Mouse (Mus musculus): ENCODE results near the gene Galnt17. TPM values are rescaled to one million over a fixed set of nuclear protein-coding genes. Genes with fewer than 3 reads are reported as not detected.
A peak's percentile ranks its signal among the peaks of the same experiment; 100 is the strongest.

The Galnt17 gene
- polyA plus RNA-seq, 1 experiment from 2014 or later = 10.9 TPM

DNA sequence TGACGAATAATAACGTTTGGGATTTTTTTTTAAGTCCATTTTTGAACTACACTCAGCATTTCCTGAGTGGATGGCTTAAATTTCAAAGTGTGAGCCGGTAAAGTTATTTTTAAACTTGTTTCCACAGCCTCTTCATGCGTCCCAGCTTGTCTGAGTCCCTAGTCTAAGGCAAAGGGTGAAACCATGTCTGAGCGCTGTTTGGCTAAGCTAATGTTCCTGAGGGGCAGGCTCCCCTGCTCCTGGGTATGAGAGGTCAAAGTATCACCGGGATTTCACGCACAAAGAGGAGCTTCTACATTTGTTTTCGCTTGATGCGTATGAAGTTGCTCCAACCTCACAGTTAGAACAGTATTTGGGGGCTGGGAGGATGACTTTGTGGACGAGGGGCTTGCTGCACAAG is 78.6 kb downstream of the Galnt17 start:
- Histone ChIP-seq H3K9ac (replicated peaks; ENCODE audit: low read depth, low read length) (no peak overlapping the region), H3K4me1 (replicated peaks; ENCODE audit: control insufficient read depth, insufficient read depth, low read length) (peaks cover 5% of the 10 kb centered on the region; the same call in 1 of the 2 replicates), H3K4me3 (replicated peaks; ENCODE audit: low read length) (no peak overlapping the region), H3K27me3 (replicated peaks; ENCODE audit: control insufficient read depth, insufficient read depth, low read length) (no peaks in the 10 kb centered on the region), H3K36me3 (ENCODE audit: control insufficient read depth, insufficient read depth) (no peaks in the 10 kb centered on the region), H3K27ac (ENCODE audit: low read length) (no peak overlapping the region), H3K9me3 (ENCODE audit: control insufficient read depth, low read length) (no peaks in the 10 kb centered on the region), H3K4me2 (ENCODE audit: low read length) (no peak overlapping the region)
- 85% methylated on average over 10 of the region's 10 CpGs for WGBS
- no peak for ATAC-seq

DNA sequence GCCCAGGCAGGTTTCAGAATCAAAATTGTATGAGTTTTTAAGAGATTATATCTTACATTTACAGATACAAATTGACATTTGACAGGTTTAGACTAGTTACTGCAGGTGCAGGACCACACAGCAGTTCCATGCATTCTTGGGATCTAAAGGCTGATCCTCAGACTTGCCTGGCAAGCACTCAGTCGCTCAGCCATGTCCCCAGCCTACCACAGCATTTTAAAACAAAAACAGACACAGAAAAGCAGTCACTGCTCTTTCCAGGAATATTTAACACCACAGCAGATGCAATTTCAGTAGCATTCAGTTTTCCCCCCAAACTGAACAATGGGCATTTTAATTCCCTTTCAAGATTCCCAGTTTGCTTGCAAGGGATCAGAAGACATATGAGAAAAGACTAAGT is 84.9 kb downstream of the Galnt17 start:
- no peak overlapping the region for H3K4me3 ChIP-seq (replicated peaks; ENCODE audit: low read length)
- H3K9me3 ChIP-seq (ENCODE audit: control insufficient read depth, low read length) = no peaks in the 10 kb centered on the region
- peak; percentile 57; the same call in 1 of the 2 replicates for ATAC-seq
- H3K36me3 ChIP-seq (ENCODE audit: control insufficient read depth, insufficient read depth) = no peaks in the 10 kb centered on the region
- WGBS = 23% methylated on average over 1 of the region's 1 CpGs
- no peak overlapping the region for H3K9ac ChIP-seq (replicated peaks; ENCODE audit: low read depth, low read length)
- no peaks in the 10 kb centered on the region for H3K27me3 ChIP-seq (replicated peaks; ENCODE audit: control insufficient read depth, insufficient read depth, low read length)
- H3K4me1 ChIP-seq (replicated peaks; ENCODE audit: control insufficient read depth, insufficient read depth, low read length) = peaks cover 19% of the 10 kb centered on the region
- H3K4me2 ChIP-seq (ENCODE audit: low read length) = no peak overlapping the region
- H3K27ac ChIP-seq (ENCODE audit: low read length) = peak overlapping the region; percentile 63

DNA sequence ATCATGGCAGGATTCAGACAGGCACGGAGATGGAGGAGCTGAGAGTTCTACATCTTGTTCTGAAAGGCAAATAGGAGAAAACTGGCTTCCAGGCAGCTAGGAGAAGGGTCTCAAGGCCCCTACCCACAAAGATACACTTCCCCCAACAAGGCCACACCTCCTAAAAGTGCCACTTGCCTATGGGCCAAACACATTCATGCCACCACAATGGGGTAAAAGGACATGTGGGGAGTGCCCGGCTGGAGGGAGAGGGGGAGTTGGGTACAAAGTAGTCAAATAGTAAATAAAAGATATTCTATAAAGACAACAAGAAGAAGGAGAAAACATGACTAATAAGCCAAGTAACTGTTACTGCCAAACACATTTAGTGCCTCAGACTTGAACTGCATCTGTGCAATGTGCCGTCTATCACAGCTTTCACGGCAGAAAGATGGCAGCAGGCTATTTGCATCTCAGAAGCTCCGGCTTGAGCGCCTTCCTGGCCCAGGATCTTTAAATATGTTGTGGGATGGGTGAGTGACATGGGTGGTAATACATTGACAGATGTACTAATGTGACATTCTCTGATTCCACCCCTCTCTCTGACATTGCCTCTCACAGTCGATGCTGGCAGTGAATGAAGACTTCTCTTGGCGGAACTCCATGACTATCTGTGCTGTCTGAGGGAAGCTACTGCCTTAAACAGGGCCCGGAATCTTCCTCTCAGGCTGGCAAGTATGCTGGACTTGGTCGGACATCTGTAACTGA is 85.6 kb downstream of the Galnt17 start:
- no peak overlapping the region for H3K4me2 ChIP-seq (ENCODE audit: low read length)
- no peaks in the 10 kb centered on the region for H3K9me3 ChIP-seq (ENCODE audit: control insufficient read depth, low read length)
- peak overlapping the region; percentile 63 for H3K27ac ChIP-seq (ENCODE audit: low read length)
- H3K9ac ChIP-seq (replicated peaks; ENCODE audit: low read depth, low read length) = no peak overlapping the region
- peaks cover 19% of the 10 kb centered on the region for H3K4me1 ChIP-seq (replicated peaks; ENCODE audit: control insufficient read depth, insufficient read depth, low read length)
- H3K27me3 ChIP-seq (replicated peaks; ENCODE audit: control insufficient read depth, insufficient read depth, low read length) = no peaks in the 10 kb centered on the region
- peak; percentile 94 for ATAC-seq
- H3K36me3 ChIP-seq (ENCODE audit: control insufficient read depth, insufficient read depth) = no peaks in the 10 kb centered on the region
- 43% methylated on average over 10 of the region's 10 CpGs for WGBS
- H3K4me3 ChIP-seq (replicated peaks; ENCODE audit: low read length) = no peak overlapping the region

DNA sequence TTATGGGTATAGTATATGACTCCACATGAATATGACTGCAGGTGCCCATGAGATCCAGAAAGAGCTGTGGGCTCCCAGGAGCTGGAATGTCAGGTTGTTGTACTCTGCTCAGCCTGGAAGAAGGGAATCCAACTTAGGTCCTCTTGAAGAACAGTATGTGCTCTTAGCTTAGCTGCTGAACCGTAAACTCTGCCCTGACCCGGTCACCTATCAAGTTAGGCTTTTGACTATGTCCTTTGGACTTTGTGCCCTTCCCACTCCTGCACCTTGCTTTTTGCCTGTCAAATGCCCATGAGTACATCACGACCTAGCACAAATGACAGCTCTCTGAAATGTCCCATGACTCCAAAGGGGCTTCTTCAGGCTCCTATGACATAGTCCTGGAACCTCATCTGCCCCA is 90.1 kb downstream of the Galnt17 start:
- WGBS = 86% methylated on average over 3 of the region's 3 CpGs
- H3K9me3 ChIP-seq (ENCODE audit: control insufficient read depth, low read length) = no peaks in the 10 kb centered on the region
- H3K4me1 ChIP-seq (replicated peaks; ENCODE audit: control insufficient read depth, insufficient read depth, low read length) = peaks cover 10% of the 10 kb centered on the region
- H3K27ac ChIP-seq (ENCODE audit: low read length) = no peak overlapping the region
- H3K4me3 ChIP-seq (replicated peaks; ENCODE audit: low read length) = no peak overlapping the region
- H3K27me3 ChIP-seq (replicated peaks; ENCODE audit: control insufficient read depth, insufficient read depth, low read length) = no peaks in the 10 kb centered on the region
- no peak overlapping the region for H3K9ac ChIP-seq (replicated peaks; ENCODE audit: low read depth, low read length)
- ATAC-seq = no peak
- no peaks in the 10 kb centered on the region for H3K36me3 ChIP-seq (ENCODE audit: control insufficient read depth, insufficient read depth)
- H3K4me2 ChIP-seq (ENCODE audit: low read length) = no peak overlapping the region

DNA sequence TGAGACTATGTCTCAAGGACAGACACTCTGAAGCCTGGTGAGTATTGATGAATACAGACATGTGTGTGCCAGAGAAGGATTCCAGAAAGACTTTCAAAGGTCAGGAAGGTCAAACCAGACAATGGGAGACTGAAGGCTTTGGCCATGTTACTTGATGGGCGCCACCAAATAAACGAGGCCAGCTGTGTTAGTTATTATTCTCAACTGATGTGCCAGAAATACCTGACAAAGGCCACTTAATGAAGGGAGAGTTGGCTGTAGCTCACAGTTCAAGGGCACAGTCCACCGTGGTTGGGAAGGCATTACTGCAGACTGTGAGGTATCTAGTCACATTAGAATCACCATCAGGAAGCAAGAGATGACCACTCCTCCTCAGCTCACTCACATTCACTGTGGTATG is 96.7 kb downstream of the Galnt17 start:
- WGBS = 54% methylated on average over 3 of the region's 3 CpGs
- Histone ChIP-seq H3K4me1 (replicated peaks; ENCODE audit: control insufficient read depth, insufficient read depth, low read length) (no peaks in the 10 kb centered on the region), H3K27ac (ENCODE audit: low read length) (no peak overlapping the region), H3K4me2 (ENCODE audit: low read length) (no peak overlapping the region), H3K9me3 (ENCODE audit: control insufficient read depth, low read length) (no peaks in the 10 kb centered on the region), H3K9ac (replicated peaks; ENCODE audit: low read depth, low read length) (no peak overlapping the region), H3K27me3 (replicated peaks; ENCODE audit: control insufficient read depth, insufficient read depth, low read length) (no peaks in the 10 kb centered on the region), H3K4me3 (replicated peaks; ENCODE audit: low read length) (no peak overlapping the region), H3K36me3 (ENCODE audit: control insufficient read depth, insufficient read depth) (no peaks in the 10 kb centered on the region)
- no peak for ATAC-seq

DNA sequence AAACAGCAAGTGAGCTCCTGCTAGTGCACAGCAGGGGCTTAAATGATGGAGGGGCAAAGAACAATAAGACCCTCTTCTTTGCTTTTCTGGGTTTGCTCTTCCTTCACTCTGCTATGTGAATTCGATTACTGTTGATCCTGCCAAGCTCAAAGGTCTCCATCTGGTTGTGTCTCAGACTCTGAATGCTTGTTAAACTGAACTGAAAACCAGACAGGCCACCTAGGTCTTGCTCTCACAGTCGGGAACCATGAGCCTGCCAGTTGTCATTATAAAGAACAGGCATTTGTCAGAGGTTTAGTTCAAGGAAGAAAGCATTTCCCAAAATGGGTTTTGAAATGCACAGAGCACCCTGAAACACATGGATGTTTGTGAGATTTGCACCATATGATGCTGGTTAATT is 107.2 kb downstream of the Galnt17 start:
- Histone ChIP-seq H3K27ac (ENCODE audit: low read length) (peak overlapping the region; percentile 29), H3K4me2 (ENCODE audit: low read length) (no peak overlapping the region), H3K4me3 (replicated peaks; ENCODE audit: low read length) (no peak overlapping the region), H3K27me3 (replicated peaks; ENCODE audit: control insufficient read depth, insufficient read depth, low read length) (no peaks in the 10 kb centered on the region), H3K4me1 (replicated peaks; ENCODE audit: control insufficient read depth, insufficient read depth, low read length) (0 out of 2 replicates have a peak, but pooled peaks cover 4% of the 10 kb centered on the region), H3K36me3 (ENCODE audit: control insufficient read depth, insufficient read depth) (no peaks in the 10 kb centered on the region), H3K9me3 (ENCODE audit: control insufficient read depth, low read length) (no peaks in the 10 kb centered on the region), H3K9ac (replicated peaks; ENCODE audit: low read depth, low read length) (no peak overlapping the region)
- WGBS = 32% methylated on average over 2 of the region's 2 CpGs
- peak; percentile 33; the same call in 1 of the 2 replicates for ATAC-seq

DNA sequence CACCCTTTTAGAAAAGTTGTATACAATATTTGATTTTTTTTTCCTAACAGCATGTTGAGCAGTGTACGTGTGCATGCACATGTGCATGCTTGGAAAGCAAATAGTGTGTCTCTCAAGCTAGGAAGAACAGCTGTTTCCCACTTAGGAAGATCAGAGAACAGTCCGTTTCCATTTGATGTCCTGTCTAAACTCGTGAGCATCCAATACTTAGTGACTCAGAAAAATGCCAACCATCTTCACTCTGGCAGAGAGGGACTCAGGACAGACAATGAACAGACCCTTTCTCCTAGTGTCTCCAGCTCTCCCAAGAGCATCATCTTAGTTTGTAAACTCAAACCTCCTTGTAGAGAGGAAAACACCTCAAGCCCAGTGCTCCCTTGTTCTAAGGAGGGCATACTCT is 116.0 kb downstream of the Galnt17 start:
- Histone ChIP-seq H3K4me2 (ENCODE audit: low read length) (no peak overlapping the region), H3K27ac (ENCODE audit: low read length) (no peak overlapping the region), H3K27me3 (replicated peaks; ENCODE audit: control insufficient read depth, insufficient read depth, low read length) (no peaks in the 10 kb centered on the region), H3K9me3 (ENCODE audit: control insufficient read depth, low read length) (no peaks in the 10 kb centered on the region), H3K36me3 (ENCODE audit: control insufficient read depth, insufficient read depth) (no peaks in the 10 kb centered on the region), H3K9ac (replicated peaks; ENCODE audit: low read depth, low read length) (no peak overlapping the region), H3K4me1 (replicated peaks; ENCODE audit: control insufficient read depth, insufficient read depth, low read length) (no peaks in the 10 kb centered on the region), H3K4me3 (replicated peaks; ENCODE audit: low read length) (no peak overlapping the region)
- no peak for ATAC-seq
- 66% methylated on average over 3 of the region's 3 CpGs for whole genome bisulfite sequencing

DNA sequence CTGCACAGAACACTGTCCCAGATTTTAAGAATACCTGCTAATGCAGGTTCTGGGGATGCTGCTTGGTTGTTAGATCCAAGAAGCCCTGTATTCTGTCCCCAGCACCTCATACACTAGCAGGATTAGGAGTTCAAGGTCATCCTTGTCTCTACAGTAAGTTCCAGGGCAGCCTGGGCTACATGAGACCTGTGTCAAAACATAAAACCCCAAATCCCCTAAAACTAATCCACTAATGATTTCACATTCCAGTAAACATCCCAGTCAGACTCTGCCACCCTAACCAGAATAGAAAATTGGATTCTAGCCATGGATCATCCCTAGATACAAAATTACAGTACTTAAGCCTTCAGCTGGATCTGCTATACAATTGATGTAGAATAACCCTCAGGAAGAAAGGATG is 123.7 kb downstream of the Galnt17 start:
- H3K9me3 ChIP-seq (ENCODE audit: control insufficient read depth, low read length) = no peaks in the 10 kb centered on the region
- no peaks in the 10 kb centered on the region for H3K4me1 ChIP-seq (replicated peaks; ENCODE audit: control insufficient read depth, insufficient read depth, low read length)
- no peak for ATAC-seq
- H3K4me3 ChIP-seq (replicated peaks; ENCODE audit: low read length) = no peak overlapping the region
- no peak overlapping the region for H3K4me2 ChIP-seq (ENCODE audit: low read length)
- H3K27ac ChIP-seq (ENCODE audit: low read length) = no peak overlapping the region
- H3K36me3 ChIP-seq (ENCODE audit: control insufficient read depth, insufficient read depth) = no peaks in the 10 kb centered on the region
- no peak overlapping the region for H3K9ac ChIP-seq (replicated peaks; ENCODE audit: low read depth, low read length)
- H3K27me3 ChIP-seq (replicated peaks; ENCODE audit: control insufficient read depth, insufficient read depth, low read length) = no peaks in the 10 kb centered on the region

DNA sequence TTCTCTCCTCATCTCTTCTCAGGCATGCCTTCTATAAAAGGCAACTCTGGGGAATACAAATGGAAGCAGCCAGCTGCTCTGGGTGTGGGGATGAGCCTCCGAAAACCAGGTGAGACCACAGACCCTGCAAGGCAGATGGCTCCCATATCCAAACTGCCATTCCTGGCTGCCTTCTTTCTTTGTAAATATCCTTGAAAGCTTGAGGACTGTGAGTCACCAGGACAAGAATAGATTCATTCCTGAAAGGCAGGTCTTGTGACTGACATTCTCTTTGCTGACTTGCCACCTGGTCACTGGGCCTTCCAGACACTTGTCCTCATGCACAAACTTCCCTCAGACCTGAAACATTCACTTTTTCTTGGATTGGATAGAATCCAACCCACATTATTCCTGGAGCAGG is 127.1 kb downstream of the Galnt17 start:
- WGBS = 70% methylated on average over 1 of the region's 1 CpGs
- Histone ChIP-seq H3K9me3 (ENCODE audit: control insufficient read depth, low read length) (no peaks in the 10 kb centered on the region), H3K27ac (ENCODE audit: low read length) (no peak overlapping the region), H3K36me3 (ENCODE audit: control insufficient read depth, insufficient read depth) (no peaks in the 10 kb centered on the region), H3K9ac (replicated peaks; ENCODE audit: low read depth, low read length) (no peak overlapping the region), H3K4me2 (ENCODE audit: low read length) (no peak overlapping the region), H3K27me3 (replicated peaks; ENCODE audit: control insufficient read depth, insufficient read depth, low read length) (no peaks in the 10 kb centered on the region), H3K4me1 (replicated peaks; ENCODE audit: control insufficient read depth, insufficient read depth, low read length) (peaks cover 6% of the 10 kb centered on the region; the same call in 1 of the 2 replicates), H3K4me3 (replicated peaks; ENCODE audit: low read length) (no peak overlapping the region)
- no peak for ATAC-seq

DNA sequence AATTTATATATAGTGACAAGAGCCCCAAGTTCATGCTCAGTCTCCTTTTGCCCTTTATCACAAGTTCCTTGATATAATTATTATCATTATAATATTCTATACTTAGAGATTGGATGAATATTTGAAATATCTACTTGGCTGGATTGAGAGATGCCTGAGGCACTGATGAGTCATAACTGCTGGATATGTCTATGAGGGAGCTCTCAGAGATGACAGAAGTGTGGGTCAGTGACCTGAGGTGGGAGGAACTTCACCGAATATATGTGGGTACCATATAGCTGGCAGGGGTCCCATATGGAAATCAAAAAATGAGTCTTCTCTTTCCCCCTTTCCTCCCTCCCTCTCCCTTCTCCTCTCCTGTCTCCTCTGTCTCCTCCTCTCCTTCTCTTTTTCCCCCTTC is 127.5 kb downstream of the Galnt17 start:
- Histone ChIP-seq H3K9ac (replicated peaks; ENCODE audit: low read depth, low read length) (no peak overlapping the region), H3K4me1 (replicated peaks; ENCODE audit: control insufficient read depth, insufficient read depth, low read length) (peaks cover 6% of the 10 kb centered on the region; the same call in 1 of the 2 replicates), H3K27me3 (replicated peaks; ENCODE audit: control insufficient read depth, insufficient read depth, low read length) (no peaks in the 10 kb centered on the region), H3K4me2 (ENCODE audit: low read length) (no peak overlapping the region), H3K9me3 (ENCODE audit: control insufficient read depth, low read length) (no peaks in the 10 kb centered on the region), H3K27ac (ENCODE audit: low read length) (no peak overlapping the region), H3K4me3 (replicated peaks; ENCODE audit: low read length) (no peak overlapping the region), H3K36me3 (ENCODE audit: control insufficient read depth, insufficient read depth) (no peaks in the 10 kb centered on the region)
- no peak for ATAC-seq
- 90% methylated on average over 1 of the region's 1 CpGs for WGBS
